ENCODE assay signal across 28 mouse cellular contexts in genomic region chr7:101535517-101535916, GRCm38 (mm10). TPM values are rescaled to one million over a fixed set of nuclear protein-coding genes. Genes with fewer than 3 reads are reported as not detected.
"Had no signal": no experiment of that assay in that cellular context is flagged by ENCODE, and none has a peak within 500 bp of the region (broad histone marks: within the 10 kb centered on the region; RNA-seq: fewer than 3 reads in every experiment).

No protein-coding gene starts in this region.

- H3K4me3 ChIP-seq: limb, embryonic 10.5 days; limb, embryonic 13.5 days; liver, embryonic 12.5 days; liver, embryonic 15.5 days; lung, embryonic 15.5 days; megakaryocyte, embryonic 14.5 days; midbrain, embryonic 10.5 days; midbrain, embryonic 13.5 days had no signal

- DNase-seq: kidney, adult 18-20 months; kidney, adult 9 months; kidney, postnatal 14 days; kidney, postnatal 4 days; layer of hippocampus, postnatal 36 days; liver; lung, adult 18-20 months; lung, postnatal 10 days; lung, postnatal 36 days; thymus, adult 18-20 months; thymus, postnatal 36 days had no signal

- H3K4me1 ChIP-seq: limb, embryonic 10.5 days; limb, embryonic 13.5 days; liver, embryonic 12.5 days; liver, embryonic 15.5 days; lung, embryonic 15.5 days had no signal

- H3K4me2 ChIP-seq: limb, embryonic 13.5 days; liver, embryonic 12.5 days; liver, embryonic 15.5 days; lung, embryonic 15.5 days; midbrain, embryonic 13.5 days had no signal

- H3K27ac ChIP-seq: limb, embryonic 10.5 days; limb, embryonic 13.5 days; liver, embryonic 12.5 days; liver, embryonic 15.5 days; lung, embryonic 15.5 days; midbrain, embryonic 10.5 days; midbrain, embryonic 13.5 days had no signal

- ATAC-seq: liver, embryonic 12.5 days; midbrain, embryonic 13.5 days had no signal

- H3K9ac ChIP-seq: limb, embryonic 13.5 days; liver, embryonic 12.5 days; liver, embryonic 15.5 days; lung, embryonic 15.5 days; midbrain, embryonic 13.5 days had no signal

- H3K27me3 ChIP-seq: liver, embryonic 15.5 days; lung, embryonic 15.5 days; midbrain, embryonic 13.5 days had no signal

- H3K9me3 ChIP-seq: limb, embryonic 10.5 days; limb, embryonic 13.5 days; liver, embryonic 12.5 days; liver, embryonic 15.5 days; lung, embryonic 15.5 days; midbrain, embryonic 10.5 days; midbrain, embryonic 13.5 days had no signal

- H3K36me3 ChIP-seq: limb, embryonic 10.5 days; limb, embryonic 13.5 days; liver, embryonic 12.5 days; liver, embryonic 15.5 days; lung, embryonic 15.5 days; midbrain, embryonic 10.5 days; midbrain, embryonic 13.5 days had no signal

RNA-seq across cellular contexts. Expression of gene Art2b, which starts 49.9 kb away (rescaled TPM):
- total RNA-seq: layer of hippocampus, adult 18-20 months; layer of hippocampus, postnatal 10 days; layer of hippocampus, postnatal 36 days; left cerebral cortex, adult 8-10 months; left cerebral cortex, postnatal 25 days; midbrain, postnatal 0 days had no signal
- polyA plus RNA-seq: kidney, embryonic 16.5 days; limb, embryonic 10.5 days; limb, embryonic 13.5 days; liver, embryonic 15.5 days; lung, embryonic 15.5 days; midbrain, embryonic 10.5 days; midbrain, embryonic 13.5 days; midbrain, postnatal 0 days; neural tube, embryonic 11.5 days; neural tube, embryonic 14.5 days; stomach, embryonic 16.5 days had no signal
